Mouse (Mus musculus): ENCODE measurements around the gene Hmgcl.

DNA sequence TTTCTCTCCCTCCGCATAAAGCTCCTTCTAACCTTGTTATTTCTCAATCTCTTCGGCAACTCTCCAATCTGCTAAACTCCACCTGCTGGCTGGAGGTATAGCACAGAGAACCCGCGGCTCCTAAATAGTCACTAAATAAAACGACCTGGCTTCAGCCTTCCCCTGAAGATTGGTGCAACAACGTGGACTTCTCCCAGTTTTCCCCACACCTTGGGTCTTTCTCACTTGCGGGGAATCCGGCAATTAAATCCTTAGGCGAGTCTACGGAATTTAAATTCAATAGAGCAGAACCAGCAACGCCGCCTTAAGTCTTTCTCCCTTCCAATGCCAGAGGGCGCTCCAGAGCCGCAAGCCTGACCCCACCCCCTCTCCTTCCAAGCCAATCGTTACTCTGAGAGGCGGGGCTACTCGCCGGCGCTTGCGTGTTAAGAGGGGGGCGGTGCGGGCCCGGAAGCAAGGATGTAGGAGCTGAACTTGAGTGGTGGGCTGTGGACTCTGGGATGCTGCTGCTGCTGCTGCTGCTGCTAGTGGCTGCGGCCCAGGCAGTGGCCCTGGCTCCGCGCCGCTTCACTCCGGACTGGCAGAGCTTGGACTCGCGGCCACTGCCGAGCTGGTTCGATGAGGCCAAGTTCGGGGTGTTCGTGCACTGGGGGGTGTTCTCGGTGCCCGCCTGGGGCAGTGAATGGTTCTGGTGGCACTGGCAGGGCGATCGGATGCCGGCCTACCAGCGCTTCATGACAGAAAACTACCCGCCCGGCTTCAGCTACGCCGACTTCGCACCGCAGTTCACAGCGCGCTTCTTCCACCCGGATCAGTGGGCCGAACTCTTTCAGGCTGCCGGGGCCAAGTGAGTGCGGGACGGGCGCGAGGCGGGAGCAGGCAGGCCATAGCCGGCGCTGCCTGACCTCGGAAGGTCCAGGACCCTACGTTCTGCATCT lies 25.7 kb upstream of the Hmgcl start, which contains the start of gene Fuca1:
- TF ChIP-seq GATA1 (IDR thresholded peaks at IDR 0.05; ENCODE audit: borderline replicate concordance, low read length) (no peak), FLI1 (IDR thresholded peaks at IDR 0.05; ENCODE audit: low read length) (no peak)

Data from megakaryocyte, embryonic 14.5 days (primary cell).